Mouse (Mus musculus): ENCODE measurements around the gene Gna15. TPM values are rescaled to one million over a fixed set of nuclear protein-coding genes. Genes with fewer than 3 reads are reported as not detected.

Gene Gna15
- total and polyA plus RNA-seq, 3 experiments: 23.0 to 142 (median 33.0) TPM

GRCm38 (mm10) chr10:81519227-81519977 lies 4.6 kb downstream of the Gna15 start (continued):
- TF ChIP-seq CHD1 (IDR thresholded peaks at IDR 0.05; ENCODE audit: low read depth, low read length): no peak
- TF ChIP-seq MAX (IDR thresholded peaks at IDR 0.05; ENCODE audit: low read length): no peak
- no peak for TF ChIP-seq USF2 (IDR thresholded peaks at IDR 0.05; ENCODE audit: borderline replicate concordance in 1 of 2, insufficient read depth in 1 of 2, low read depth in 1 of 2, low read length in 2 of 2)
- peak; percentile 5; the same call in 1 of the 2 replicates for TF ChIP-seq MXI1 (IDR thresholded peaks at IDR 0.05; ENCODE audit: low read depth, low read length)
- TF ChIP-seq MEF2A (IDR thresholded peaks at IDR 0.05; ENCODE audit: extremely low read depth, insufficient replicate concordance, low read depth, low read length, poor library complexity, severe bottlenecking): no peak
- no peak for TF ChIP-seq UBTF (IDR thresholded peaks at IDR 0.05; ENCODE audit: borderline replicate concordance, insufficient read depth, low read depth, low read length)
- TF ChIP-seq MAZ (IDR thresholded peaks at IDR 0.05; ENCODE audit: low read depth, low read length): no peak
- TF ChIP-seq NELFE (IDR thresholded peaks at IDR 0.05; ENCODE audit: low read depth, low read length): no peak
- no peak for TF ChIP-seq CHD2 (IDR thresholded peaks at IDR 0.05; ENCODE audit: low read length)
- no peak for TF ChIP-seq ZKSCAN1 (IDR thresholded peaks at IDR 0.05; ENCODE audit: low read depth, low read length)
- peak; percentile 75 to 91 for TF ChIP-seq EP300 (IDR thresholded peaks at IDR 0.05; ENCODE audit: low read depth in 1 of 2, low read length in 2 of 2)
- TF ChIP-seq ETS1 (IDR thresholded peaks at IDR 0.05; ENCODE audit: low read depth, low read length): peak; percentile 12; the same call in 1 of the 2 replicates

GRCm38 (mm10) chr10:81518546-81518945 lies 5.5 kb downstream of the Gna15 start:
- Histone ChIP-seq H3K9ac (ENCODE audit: control insufficient read depth, low read depth, low read length, poor library complexity, severe bottlenecking) (no peak overlapping the region), H3K4me3 (ENCODE audit: control insufficient read depth in 1 of 2, insufficient read depth in 1 of 2, low read depth in 2 of 2, low read length in 2 of 2) (no peak overlapping the region)
- peak; percentile 75 for DNase-seq (ENCODE audit: low read depth, low spot score)

GRCm38 (mm10) chr10:81517227-81517626 lies 6.8 kb downstream of the Gna15 start:
- peak overlapping the region; percentile 51 for H3K9ac ChIP-seq (ENCODE audit: control insufficient read depth, low read depth, low read length, poor library complexity, severe bottlenecking)
- H3K27ac ChIP-seq (ENCODE audit: control insufficient read depth, low read depth, low read length): peak overlapping the region; percentile 67
- no peaks in the 10 kb centered on the region; the same call in 1 of the 2 replicates for H3K79me2 ChIP-seq (ENCODE audit: control insufficient read depth, insufficient read depth, low read length, poor library complexity)
- H3K27me3 ChIP-seq (ENCODE audit: control insufficient read depth in 1 of 2, insufficient read depth in 2 of 2, low read length in 2 of 2): no peaks in the 10 kb centered on the region
- TF ChIP-seq UBTF (IDR thresholded peaks at IDR 0.05; ENCODE audit: borderline replicate concordance, insufficient read depth, low read depth, low read length): no peak
- TF ChIP-seq MAFK (IDR thresholded peaks at IDR 0.05; ENCODE audit: borderline replicate concordance, low read depth, low read length): no peak
- TF ChIP-seq SMC3 (IDR thresholded peaks at IDR 0.05; ENCODE audit: low read depth, low read length): no peak
- no peak for TF ChIP-seq MYC (IDR thresholded peaks at IDR 0.05; ENCODE audit: low read depth, low read length)
- TF ChIP-seq USF1 (IDR thresholded peaks at IDR 0.05; ENCODE audit: low read depth, low read length): no peak
- 0 out of 4 replicates have a peak, but pooled peaks of 1 of the 2 experiments have one; percentile 16 for TF ChIP-seq POLR2A (IDR thresholded peaks at IDR 0.05; ENCODE audit: control insufficient read depth in 1 of 2, insufficient read depth in 1 of 2, low read depth in 1 of 2, low read length in 2 of 2, poor library complexity in 1 of 2)
- no peak for TF ChIP-seq ZC3H11A (IDR thresholded peaks at IDR 0.05; ENCODE audit: low read depth, low read length)
- peaks cover 10 to 28% of the 10 kb centered on the region in 2 experiments for H3K4me1 ChIP-seq (ENCODE audit: control insufficient read depth in 1 of 2, insufficient read depth in 2 of 2, low read length in 2 of 2)
- DNase-seq (ENCODE audit: low read depth, low spot score): peak; percentile 63
- H3K4me3 ChIP-seq (ENCODE audit: control insufficient read depth in 1 of 2, insufficient read depth in 1 of 2, low read depth in 2 of 2, low read length in 2 of 2): peak overlapping the region in 1 of 2 experiments; percentile 7; a peak in 2 of 4 replicates
- H3K9me3 ChIP-seq (replicated peaks; ENCODE audit: insufficient read depth, low read length): no peaks in the 10 kb centered on the region
- peaks cover 0 to 25% of the 10 kb centered on the region in 2 experiments; a peak in 2 of 4 replicates for H3K36me3 ChIP-seq (ENCODE audit: control insufficient read depth in 1 of 2, insufficient read depth in 2 of 2, low read length in 2 of 2)

More at GRCm38 (mm10) chr10:81518546-81518945, 5.5 kb downstream of the Gna15 start:
- no peaks in the 10 kb centered on the region for H3K27me3 ChIP-seq (ENCODE audit: control insufficient read depth in 1 of 2, insufficient read depth in 2 of 2, low read length in 2 of 2)
- peaks cover 0 to 27% of the 10 kb centered on the region in 2 experiments; a peak in 2 of 4 replicates for H3K36me3 ChIP-seq (ENCODE audit: control insufficient read depth in 1 of 2, insufficient read depth in 2 of 2, low read length in 2 of 2)
- H3K4me1 ChIP-seq (ENCODE audit: control insufficient read depth in 1 of 2, insufficient read depth in 2 of 2, low read length in 2 of 2): peaks cover 10 to 37% of the 10 kb centered on the region in 2 experiments
- peak overlapping the region; percentile 67 for H3K27ac ChIP-seq (ENCODE audit: control insufficient read depth, low read depth, low read length)
- peaks cover 8% of the 10 kb centered on the region for H3K79me2 ChIP-seq (ENCODE audit: control insufficient read depth, insufficient read depth, low read length, poor library complexity)
- H3K9me3 ChIP-seq (replicated peaks; ENCODE audit: insufficient read depth, low read length): no peaks in the 10 kb centered on the region
- TF ChIP-seq SMC3 (IDR thresholded peaks at IDR 0.05; ENCODE audit: low read depth, low read length) (0 out of 2 replicates have a peak, but pooled peaks have one; percentile 3), SIN3A (IDR thresholded peaks at IDR 0.05; ENCODE audit: low read length) (peak; percentile 13; the same call in 1 of the 2 replicates), ZKSCAN1 (IDR thresholded peaks at IDR 0.05; ENCODE audit: low read depth, low read length) (no peak), CTCF (IDR thresholded peaks at IDR 0.05 in 2 of 3, conservative IDR thresholded peaks at IDR 0.05 in 1 of 3; ENCODE audit: control insufficient read depth in 1 of 3, insufficient read depth in 1 of 3, low read depth in 2 of 3, low read length in 3 of 3, poor library complexity in 1 of 3, severe bottlenecking in 1 of 3) (peak; percentile 51 to 59 (median 53)), BHLHE40 (IDR thresholded peaks at IDR 0.05; ENCODE audit: borderline replicate concordance, low read depth, low read length) (no peak), USF1 (IDR thresholded peaks at IDR 0.05; ENCODE audit: low read depth, low read length) (no peak)

Measured in MEL (cell line).